Mouse (Mus musculus): ENCODE measurements around the gene Dhx16.
A peak's percentile ranks its signal among the peaks of the same experiment; 100 is the strongest.
"Not testable (repeated sequence)": the region's sequence is repeated elsewhere in the genome, so short reads cannot be mapped to it uniquely, and the experiment has no call there.

Gene Dhx16

GRCm38 (mm10) chr17:35879245-35880057, at the start of gene Dhx16:
Gene Dhx16, plus strand, starts transcription at chr17:35879819.
- DNase-seq = peak; percentile 93

- DNase-seq = no peak
Measured at GRCm38 (mm10) chr17:35832400-35833238, 47.0 kb upstream of the Dhx16 start.

DNA sequence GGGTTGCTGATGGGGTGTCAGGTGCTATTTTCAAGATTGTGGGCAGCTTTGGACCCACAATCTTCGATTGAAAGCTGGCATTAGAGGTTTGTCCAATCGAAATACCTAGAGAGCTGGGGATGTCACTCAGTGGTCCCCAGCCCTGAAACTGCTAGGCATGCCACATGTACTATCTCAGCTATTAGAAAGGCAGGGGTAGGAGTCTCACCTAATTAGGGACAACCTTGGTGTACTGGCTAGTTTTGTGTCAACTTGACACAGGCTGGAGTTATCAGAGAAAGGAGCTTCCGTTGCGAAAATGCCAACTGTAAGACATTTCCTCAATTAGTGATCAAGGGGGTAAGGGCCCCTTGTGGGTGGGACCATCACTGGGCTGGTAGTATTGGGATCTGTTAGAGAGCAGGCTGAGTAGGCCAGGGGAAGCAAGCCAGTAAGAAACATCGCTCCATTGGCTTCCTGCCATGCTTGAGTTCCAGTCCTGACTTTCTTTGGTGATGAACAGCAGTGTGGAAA, 46.3 kb upstream of the Dhx16 start:
- no peak for DNase-seq

GRCm38 (mm10) chr17:35833894-35834293, 45.7 kb upstream of the Dhx16 start:
- no peak for DNase-seq

- DNase-seq = no peak
Measured at GRCm38 (mm10) chr17:35834696-35835422, 44.8 kb upstream of the Dhx16 start.

DNA sequence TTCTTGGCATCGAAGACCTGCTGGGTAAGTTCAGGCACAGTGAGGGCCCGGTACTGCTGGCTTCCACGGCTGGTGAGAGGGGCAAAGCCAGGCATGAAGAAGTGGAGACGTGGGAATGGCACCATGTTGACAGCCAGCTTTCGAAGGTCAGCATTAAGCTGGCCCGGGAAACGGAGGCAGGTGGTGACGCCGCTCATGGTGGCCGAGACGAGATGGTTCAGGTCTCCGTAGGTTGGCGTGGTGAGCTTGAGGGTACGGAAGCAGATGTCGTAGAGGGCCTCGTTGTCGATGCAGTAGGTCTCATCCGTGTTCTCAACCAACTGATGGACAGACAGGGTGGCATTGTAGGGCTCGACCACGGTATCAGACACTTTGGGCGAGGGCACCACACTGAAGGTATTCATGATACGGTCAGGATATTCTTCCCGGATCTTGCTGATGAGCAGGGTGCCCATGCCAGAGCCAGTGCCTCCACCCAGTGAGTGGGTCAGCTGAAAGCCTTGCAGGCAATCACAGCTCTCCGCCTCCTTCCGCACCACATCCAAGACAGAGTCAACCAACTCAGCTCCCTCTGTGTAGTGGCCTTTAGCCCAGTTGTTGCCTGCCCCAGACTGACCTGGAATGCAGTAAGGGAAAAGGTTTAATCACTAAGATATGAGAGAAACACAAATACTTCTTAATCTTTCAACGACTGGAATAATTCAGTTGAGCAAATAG, 44.0 kb upstream of the Dhx16 start:
- no peak for DNase-seq

- peak; percentile 90 for DNase-seq
Measured at GRCm38 (mm10) chr17:35836178-35836965, 43.2 kb upstream of the Dhx16 start.

GRCm38 (mm10) chr17:35836991-35837422, 42.6 kb upstream of the Dhx16 start:
- peak; percentile 87 for DNase-seq

DNA sequence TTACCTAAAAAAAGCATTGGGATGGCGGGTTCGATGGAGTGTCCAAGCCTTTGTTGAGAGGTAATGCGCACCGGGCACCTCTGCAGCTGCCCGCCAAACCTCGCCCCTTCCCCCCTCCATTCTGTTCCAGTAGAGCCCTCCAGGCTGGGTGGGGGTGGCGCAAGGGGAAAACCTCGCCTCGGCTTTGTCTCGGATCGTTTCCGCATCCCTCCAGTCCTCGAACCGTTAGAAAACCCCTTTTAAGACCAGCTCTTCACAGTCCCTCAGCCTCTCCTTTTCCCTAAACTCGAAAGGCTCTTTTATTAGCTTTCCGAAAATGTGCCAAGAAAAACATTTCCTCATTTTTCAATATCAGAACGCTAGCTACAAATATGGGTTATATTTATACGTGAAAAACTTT, 42.1 kb upstream of the Dhx16 start:
- DNase-seq = peak; percentile 68

- DNase-seq = peak; percentile 95
Measured at GRCm38 (mm10) chr17:35838122-35838544, 41.5 kb upstream of the Dhx16 start, which contains the start of gene Tubb5. Gene Tubb5, minus strand, starts transcription at chr17:35838306.

- no peak for DNase-seq
Measured at GRCm38 (mm10) chr17:35838570-35838969, 41.0 kb upstream of the Dhx16 start.

DNA sequence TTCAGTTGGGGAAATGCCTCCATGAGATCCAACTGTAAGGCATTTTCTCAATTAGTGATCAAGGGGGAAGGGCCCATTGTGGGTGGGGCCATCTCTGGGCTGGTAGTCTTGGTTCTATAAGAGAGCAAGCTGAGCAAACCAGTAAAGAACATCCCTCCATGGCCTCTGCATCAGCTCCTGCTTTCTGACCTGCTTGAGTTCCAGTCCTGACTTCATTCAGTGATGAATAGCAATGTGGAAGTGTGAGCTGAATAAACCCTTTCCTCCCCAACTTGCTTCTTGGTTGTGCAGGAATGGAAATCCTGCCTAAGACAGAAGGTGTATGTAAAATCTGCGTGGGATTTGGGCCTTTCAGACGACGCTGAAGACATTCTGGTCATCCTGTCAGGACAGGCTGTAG, 40.6 kb upstream of the Dhx16 start:
- DNase-seq = not testable (repeated sequence)

GRCm38 (mm10) chr17:35840561-35840960, 39.1 kb upstream of the Dhx16 start:
- DNase-seq = no peak

DNA sequence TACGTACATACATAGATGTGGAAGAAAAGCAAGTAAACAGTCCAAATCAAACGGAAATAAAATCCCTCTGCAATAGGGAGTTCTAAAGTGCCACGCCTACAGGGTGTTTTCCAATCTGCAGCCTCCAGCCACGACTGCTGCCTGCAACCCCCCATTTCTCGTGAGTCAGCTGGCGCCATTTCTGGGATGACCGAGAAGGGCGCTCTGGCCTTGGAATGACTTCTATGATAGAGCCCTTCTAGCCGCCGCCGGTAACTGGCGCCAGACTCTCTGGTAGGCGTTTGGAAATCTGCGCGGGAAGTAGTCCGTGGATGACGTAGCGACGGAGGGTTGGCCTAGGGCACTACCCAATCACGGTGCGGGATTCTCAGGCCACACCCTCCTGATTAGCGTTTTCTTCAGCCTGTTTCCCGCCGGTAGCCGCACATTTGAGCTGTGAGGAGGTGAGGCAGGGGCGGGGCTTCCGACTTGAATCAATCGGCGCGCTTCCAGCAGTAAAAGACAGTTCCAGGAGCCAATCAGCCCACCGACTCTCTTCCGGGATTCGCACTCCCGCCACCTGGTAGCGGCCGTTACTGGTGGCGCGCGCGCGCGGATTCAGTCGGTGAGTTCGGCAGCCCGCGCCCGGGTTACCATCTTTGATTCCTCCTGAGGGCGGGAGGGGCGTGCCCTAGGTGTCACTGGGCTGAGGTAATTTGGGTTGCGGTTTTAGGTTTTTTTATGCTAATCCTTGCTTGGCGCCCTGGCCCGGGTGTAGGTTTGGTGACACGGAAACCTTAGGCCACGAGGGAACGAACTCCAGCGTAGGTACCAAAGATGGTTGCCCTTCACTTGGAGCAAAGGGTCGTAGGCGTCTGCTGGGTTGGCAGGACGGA, 38.3 kb upstream of the Dhx16 start, which contains the start of gene Mdc1:
TSS of gene Mdc1 (plus strand) at position 440 of the 875 bp plus-strand sequence.
- peak; percentile 99 for DNase-seq

DNA sequence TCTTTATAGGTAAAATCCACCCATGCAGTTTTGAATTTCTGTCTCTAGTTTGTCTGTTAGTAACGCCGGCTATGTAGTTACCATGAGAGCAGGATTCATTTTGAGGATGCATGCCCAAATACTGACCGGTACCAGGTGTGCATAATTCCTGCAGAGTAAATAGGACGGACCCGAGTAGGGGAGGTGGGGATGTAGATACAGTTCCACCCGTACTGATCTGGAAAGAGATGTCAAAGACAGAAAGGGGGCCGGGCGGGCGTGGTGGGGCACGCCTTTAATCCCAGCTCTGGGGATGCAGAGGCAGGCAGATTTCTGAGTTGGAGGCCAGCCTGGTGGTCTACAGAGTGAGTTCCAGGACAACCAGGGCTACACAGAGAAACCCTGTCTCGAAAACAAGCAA, 37.6 kb upstream of the Dhx16 start:
- no peak for DNase-seq

- DNase-seq = no peak
Measured at GRCm38 (mm10) chr17:35843514-35843913, 36.1 kb upstream of the Dhx16 start.

GRCm38 (mm10) chr17:35848112-35848511, 31.5 kb upstream of the Dhx16 start:
- DNase-seq = no peak

DNA sequence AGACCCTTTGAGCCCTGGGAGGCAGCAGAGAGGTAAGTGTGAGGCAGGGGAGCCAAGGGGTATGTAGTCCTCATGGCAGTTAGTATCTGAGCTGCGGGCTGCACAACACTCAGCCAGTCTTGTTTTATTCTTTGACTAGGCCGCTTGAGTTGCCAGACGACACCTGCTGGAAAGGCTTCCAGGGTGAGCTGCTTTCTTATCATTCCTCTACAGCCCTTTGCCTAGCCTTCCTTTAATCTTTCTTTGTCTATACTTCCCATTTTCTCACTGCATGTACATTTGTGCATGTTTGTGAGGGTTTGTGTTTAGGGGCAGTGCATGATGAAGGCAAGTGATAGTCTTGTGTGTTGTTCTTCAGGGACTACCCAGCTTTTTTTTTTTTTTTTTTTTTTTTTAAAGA, 28.6 kb upstream of the Dhx16 start:
- no peak for DNase-seq

DNA sequence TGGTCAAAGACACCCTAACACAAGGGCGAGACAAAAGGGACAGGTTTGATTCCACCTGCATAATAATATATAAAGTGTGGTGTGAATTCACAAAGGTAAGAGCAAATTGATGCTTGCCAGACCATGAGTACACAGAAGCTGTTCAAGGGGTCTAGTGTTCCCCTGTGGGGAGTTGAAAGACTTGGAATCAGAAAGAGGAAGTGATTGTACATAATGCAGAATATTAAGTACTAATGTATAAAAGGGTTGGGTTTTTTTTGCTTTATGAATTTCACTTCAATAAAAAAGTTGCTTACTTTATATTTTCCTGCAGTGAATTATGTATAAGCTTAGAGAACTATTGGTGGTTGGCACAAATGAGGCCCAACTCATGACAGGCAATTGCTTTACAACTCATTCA, 20.2 kb upstream of the Dhx16 start:
- DNase-seq = no peak

DNA sequence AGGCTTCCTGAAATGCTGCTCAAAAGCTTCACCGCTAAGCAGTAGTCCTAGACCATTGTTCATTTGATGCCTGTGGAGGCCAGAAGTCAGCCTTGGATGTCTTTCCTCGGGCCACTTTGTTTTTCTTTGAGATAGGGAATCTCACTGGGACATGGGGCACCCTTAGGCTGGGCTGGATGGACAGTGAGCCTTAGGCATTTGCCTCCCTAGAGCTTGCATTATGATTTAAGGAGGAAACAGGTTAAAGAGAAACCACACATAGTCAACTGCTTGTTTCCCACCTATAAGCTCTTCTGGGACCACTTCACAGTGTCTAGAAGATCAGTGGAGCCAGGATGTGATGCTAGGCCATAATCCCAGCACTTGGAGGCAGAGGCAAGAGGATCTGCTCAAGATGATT, 19.8 kb upstream of the Dhx16 start:
- no peak for DNase-seq
